Mouse (Mus musculus) cerebral cortex, adult 2 months (tissue): ENCODE data around the gene Gm20431.

Experiments used
- WGBS: fragments of 180-500 bp; shearing (Covaris S2); methylation state at CpG from one replicate; pipeline ENCODE4 v1.1.7; 2018; 5-methylcytosine and 5-hydroxymethylcytosine counted together

The Gm20431 gene

GRCm38 (mm10) chr2:167659177-167659846, 2.0 kb downstream of the Gm20431 start:
- 66% methylated on average over 10 of the region's 10 CpGs for WGBS

- WGBS = 48% methylated on average over 11 of the region's 11 CpGs
Measured at GRCm38 (mm10) chr2:167658712-167659111, 2.6 kb downstream of the Gm20431 start.

GRCm38 (mm10) chr2:167657973-167658372, 3.3 kb downstream of the Gm20431 start:
- WGBS = 78% methylated on average over 4 of the region's 4 CpGs

- WGBS = 61% methylated on average over 16 of the region's 16 CpGs
Measured at GRCm38 (mm10) chr2:167656629-167657478, 4.4 kb downstream of the Gm20431 start.

GRCm38 (mm10) chr2:167654911-167655600, 6.2 kb downstream of the Gm20431 start:
- 84% methylated on average over 10 of the region's 10 CpGs for WGBS

- WGBS = 71% methylated on average over 7 of the region's 7 CpGs
Measured at GRCm38 (mm10) chr2:167652694-167653093, 8.6 kb downstream of the Gm20431 start.

- WGBS = 61% methylated on average over 9 of the region's 9 CpGs
Measured at GRCm38 (mm10) chr2:167651622-167652021, 9.7 kb downstream of the Gm20431 start.

GRCm38 (mm10) chr2:167649290-167650032, 11.8 kb downstream of the Gm20431 start:
- WGBS = 75% methylated on average over 12 of the region's 12 CpGs

- 91% methylated on average over 4 of the region's 4 CpGs for WGBS
Measured at GRCm38 (mm10) chr2:167646411-167646810, 14.9 kb downstream of the Gm20431 start.

GRCm38 (mm10) chr2:167643356-167644052, 17.8 kb downstream of the Gm20431 start:
- WGBS = 89% methylated on average over 13 of the region's 13 CpGs

- 93% methylated on average over 6 of the region's 6 CpGs for WGBS
Measured at GRCm38 (mm10) chr2:167642164-167642563, 19.1 kb downstream of the Gm20431 start.

GRCm38 (mm10) chr2:167641337-167641736, 20.0 kb downstream of the Gm20431 start:
- 52% methylated on average over 8 of the region's 8 CpGs for WGBS

- 77% methylated on average over 3 of the region's 3 CpGs for WGBS
Measured at GRCm38 (mm10) chr2:167640279-167640678, 21.0 kb downstream of the Gm20431 start.

GRCm38 (mm10) chr2:167634865-167635512, 26.3 kb downstream of the Gm20431 start:
- whole genome bisulfite sequencing = 68% methylated on average over 7 of the region's 7 CpGs

GRCm38 (mm10) chr2:167634338-167634770, 26.9 kb downstream of the Gm20431 start:
- under 1% methylated on average over 15 of the region's 15 CpGs for WGBS

GRCm38 (mm10) chr2:167633537-167633872, 27.8 kb downstream of the Gm20431 start:
- WGBS = 87% methylated on average over 6 of the region's 6 CpGs

GRCm38 (mm10) chr2:167632731-167633536, 28.4 kb downstream of the Gm20431 start:
- 73% methylated on average over 12 of the region's 12 CpGs for WGBS

- 1% methylated on average over 86 of the region's 87 CpGs for WGBS
Measured at GRCm38 (mm10) chr2:167631591-167632448, 29.5 kb downstream of the Gm20431 start, which contains the start of gene Ube2v1. Gene Ube2v1, minus strand, starts transcription at chr2:167632095.

- under 1% methylated on average over 31 of the region's 31 CpGs for WGBS
Measured at GRCm38 (mm10) chr2:167631181-167631590, 30.1 kb downstream of the Gm20431 start.
